Mouse (Mus musculus) brain, embryonic 14.5 days (tissue): ENCODE results near the gene Acacb.

Experiments used
- CTCF ChIP-seq: fragments of 200-500 bp; IDR thresholded peaks from 2 replicates; pipeline ENCODE4 v1.5.1; 2012; ENCODE audit warnings: inconsistent platforms, mild to moderate bottlenecking, moderate library complexity, borderline replicate concordance; ENCODE audit not compliant: insufficient read depth, insufficient read length; ENCODE audit errors: extremely low read depth
- POLR2A ChIP-seq: fragments of 200-500 bp; IDR thresholded peaks from 2 replicates; pipeline ENCODE4 v1.6.1; 2012; ENCODE audit warnings: mild to moderate bottlenecking, inconsistent platforms, borderline replicate concordance; ENCODE audit not compliant: poor library complexity, insufficient read depth, insufficient read length, severe bottlenecking; ENCODE audit errors: extremely low read depth

DNA sequence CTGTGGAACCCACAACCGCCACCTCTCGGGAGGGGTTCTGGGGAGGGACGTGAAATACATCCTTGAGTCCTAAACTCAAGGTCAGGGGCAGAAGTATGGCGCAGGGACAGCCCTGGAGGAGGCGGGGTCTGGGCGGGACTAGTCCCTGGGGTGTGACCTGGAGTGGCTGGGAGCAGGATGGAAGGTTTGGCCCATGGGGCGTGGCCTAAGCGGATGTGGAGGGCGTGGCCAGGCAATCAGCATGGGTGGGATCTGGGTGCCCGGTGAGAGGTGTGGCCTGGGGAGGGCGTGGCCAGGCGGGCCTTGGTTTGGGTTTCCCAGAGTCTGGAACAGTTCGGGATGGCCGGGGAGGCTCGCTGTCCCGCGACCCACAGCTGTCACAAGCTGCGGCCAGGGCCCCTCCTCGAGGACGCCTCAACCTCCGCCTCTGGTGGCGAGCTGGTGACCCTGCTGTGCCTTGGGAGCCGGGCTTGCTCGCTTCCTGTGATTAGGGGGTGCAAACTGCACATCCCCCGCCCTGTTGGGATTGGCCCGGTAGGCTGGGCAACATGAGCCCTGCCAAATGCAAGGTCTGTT, 29.3 kb downstream of the Acacb start:
- no peak for TF ChIP-seq POLR2A
- TF ChIP-seq CTCF, result no peak
